1 mouse cellular context compared by ENCODE assay signal in genomic region chr17:88346896-88347295, GRCm38 (mm10).
A peak's percentile ranks its signal among the peaks of the same experiment; 100 is the strongest.
TF ChIP-seq lines count a peak whose summit lies in the region.

No protein-coding gene starts in this region.

TF ChIP-seq in CH12.LX, 34 proteins besides CTCF, POLR2A, EP300 and RAD21 (continued from another document):
- TF ChIP-seq ELF1 (IDR thresholded peaks at IDR 0.05; ENCODE audit: low read depth, low read length), result peak; percentile 63; the same call in 1 of the 2 replicates
- TF ChIP-seq CHD2 (IDR thresholded peaks at IDR 0.05; ENCODE audit: low read length), result peak; percentile 59; the same call in 1 of the 2 replicates
- TF ChIP-seq JUND (conservative IDR thresholded peaks at IDR 0.05; ENCODE audit: low read depth, low read length), result peak; percentile 62
- TF ChIP-seq UBTF (IDR thresholded peaks at IDR 0.05; ENCODE audit: low read depth, low read length), result no peak
- TF ChIP-seq USF1 (IDR thresholded peaks at IDR 0.05; ENCODE audit: low read depth, low read length), result no peak
- TF ChIP-seq MXI1 (IDR thresholded peaks at IDR 0.05; ENCODE audit: low read depth, low read length), result 0 out of 2 replicates have a peak, but pooled peaks have one; percentile 19
- peak; percentile 83; the same call in 1 of the 2 replicates for TF ChIP-seq RCOR1 (conservative IDR thresholded peaks at IDR 0.05; ENCODE audit: low read depth, low read length)
- TF ChIP-seq MAZ (IDR thresholded peaks at IDR 0.05; ENCODE audit: low read depth, low read length), result peak; percentile 90
- no peak for TF ChIP-seq ZKSCAN1 (IDR thresholded peaks at IDR 0.05; ENCODE audit: borderline replicate concordance, low read depth, low read length)
- peak; percentile 91 for TF ChIP-seq MEF2A (IDR thresholded peaks at IDR 0.05; ENCODE audit: borderline replicate concordance, low read depth, low read length)
- TF ChIP-seq BHLHE40 (IDR thresholded peaks at IDR 0.05; ENCODE audit: low read depth, low read length), result peak; percentile 93
